Mouse (Mus musculus): Measurements from ENCODE around the gene Spin1. TPM values are rescaled to one million over a fixed set of nuclear protein-coding genes. Genes with fewer than 3 reads are reported as not detected.

The Spin1 gene
- total RNA-seq, 2 experiments from 2014 or later = 12.6 to 14.5 TPM

GRCm38 (mm10) chr13:51127906-51128305 lies 27.2 kb downstream of the Spin1 start:
- ATAC-seq (replicated peaks; ENCODE audit: low FRiP score, low TSS enrichment, poor library complexity, severe bottlenecking) = no peak

DNA sequence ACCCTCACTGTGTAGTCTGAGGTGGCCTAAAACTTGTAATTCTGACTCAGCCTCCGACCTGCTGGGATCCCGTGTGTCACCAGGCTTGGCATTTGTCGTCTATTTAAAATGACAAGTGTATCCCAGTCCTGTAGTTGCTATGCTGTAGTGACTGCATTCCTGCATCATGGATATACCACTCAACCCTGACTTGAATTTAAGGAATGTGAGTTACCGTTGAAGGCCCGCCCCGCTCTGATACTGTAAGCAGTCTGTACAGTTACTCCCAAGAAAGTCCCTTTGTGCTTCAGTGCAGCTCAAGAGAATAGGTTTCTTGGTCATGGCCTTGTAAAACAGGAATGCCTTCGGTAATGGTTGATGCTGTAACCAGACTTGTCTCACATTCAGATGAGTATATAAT lies 27.7 kb downstream of the Spin1 start:
- no peak for ATAC-seq (replicated peaks; ENCODE audit: low FRiP score, low TSS enrichment, poor library complexity, severe bottlenecking)

GRCm38 (mm10) chr13:51131179-51131578 lies 30.5 kb downstream of the Spin1 start:
- no peak for ATAC-seq (replicated peaks; ENCODE audit: low FRiP score, low TSS enrichment, poor library complexity, severe bottlenecking)

GRCm38 (mm10) chr13:51136315-51136714 lies 35.6 kb downstream of the Spin1 start:
- no peak for ATAC-seq (replicated peaks; ENCODE audit: low FRiP score, low TSS enrichment, poor library complexity, severe bottlenecking)

DNA sequence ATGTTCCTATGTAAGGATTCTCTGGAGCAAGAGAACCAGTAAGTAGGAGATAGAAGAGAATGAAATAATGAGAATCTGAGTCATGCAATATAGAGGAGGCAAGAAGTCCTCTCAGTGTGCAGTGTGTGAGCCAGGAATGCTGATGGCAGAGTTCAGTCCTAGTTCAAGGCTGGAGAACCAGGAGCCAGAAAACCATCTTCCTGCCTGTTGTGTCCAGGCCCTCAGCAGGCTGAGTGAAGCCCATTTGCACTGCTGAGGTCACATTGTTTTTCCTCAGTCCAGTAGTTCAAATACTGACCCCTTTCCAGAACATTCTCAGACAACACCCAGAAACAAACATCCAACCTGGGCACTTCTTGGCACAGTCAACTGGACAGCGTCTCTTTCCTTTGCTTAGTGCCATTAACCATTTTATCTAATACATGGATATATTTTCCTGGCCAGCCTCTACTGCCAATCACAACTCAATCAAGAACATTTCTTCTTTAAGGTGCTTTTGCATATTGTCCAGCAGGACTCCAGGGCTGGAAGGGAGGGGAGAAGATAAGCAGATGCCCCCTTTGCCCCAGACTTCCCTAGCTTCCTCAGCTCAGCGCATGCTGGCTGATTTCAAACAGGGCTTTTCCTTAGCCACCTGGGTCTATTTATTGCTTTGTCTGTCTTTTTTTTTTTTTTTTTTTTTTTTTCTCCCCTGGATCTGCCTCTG lies 36.5 kb downstream of the Spin1 start:
- no peak for ATAC-seq (replicated peaks; ENCODE audit: low FRiP score, low TSS enrichment, poor library complexity, severe bottlenecking)

- no peak for ATAC-seq (replicated peaks; ENCODE audit: low FRiP score, low TSS enrichment, poor library complexity, severe bottlenecking)
Measured at GRCm38 (mm10) chr13:51137702-51138031, 37.0 kb downstream of the Spin1 start.

DNA sequence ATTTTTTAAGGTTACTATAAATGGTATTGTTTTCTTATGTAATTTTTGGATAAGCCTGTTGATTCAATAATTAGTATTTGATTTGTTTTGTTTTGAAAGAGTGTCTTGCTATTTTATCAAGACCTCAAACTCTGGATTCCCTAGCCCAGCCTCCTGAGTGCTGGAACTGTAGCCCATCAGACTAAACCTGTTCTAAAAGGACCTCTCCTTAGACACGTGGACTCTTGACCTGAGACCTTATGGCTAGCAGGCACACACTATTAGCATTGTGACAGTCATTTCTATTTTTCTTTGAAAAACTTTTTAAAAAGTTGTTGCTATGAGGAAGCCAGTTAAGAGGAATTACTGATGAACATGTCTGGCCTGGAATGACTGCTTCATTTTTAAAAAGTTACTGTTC lies 46.4 kb downstream of the Spin1 start:
- ATAC-seq (replicated peaks; ENCODE audit: low FRiP score, low TSS enrichment, poor library complexity, severe bottlenecking) = no peak

- no peak for ATAC-seq (replicated peaks; ENCODE audit: low FRiP score, low TSS enrichment, poor library complexity, severe bottlenecking)
Measured at GRCm38 (mm10) chr13:51152966-51153669, 52.4 kb downstream of the Spin1 start.

DNA sequence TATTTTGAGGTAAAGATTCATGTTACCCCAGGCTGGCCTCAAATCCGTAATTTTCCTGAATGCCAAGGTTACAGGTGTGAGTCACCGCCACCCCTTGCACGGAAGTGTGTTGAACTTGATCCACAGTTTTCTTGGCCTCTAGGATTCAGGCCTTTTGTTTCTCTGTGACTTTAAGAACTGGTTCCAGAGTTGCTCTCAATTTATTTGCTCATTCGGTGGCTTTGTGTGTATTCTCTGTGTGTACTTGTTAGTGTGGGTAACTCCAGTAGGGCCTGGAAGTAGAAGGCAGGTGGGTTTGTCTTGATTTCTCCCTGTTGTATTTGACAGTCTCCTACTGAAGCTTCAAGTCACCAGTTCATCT lies 53.0 kb downstream of the Spin1 start:
- no peak for ATAC-seq (replicated peaks; ENCODE audit: low FRiP score, low TSS enrichment, poor library complexity, severe bottlenecking)

DNA sequence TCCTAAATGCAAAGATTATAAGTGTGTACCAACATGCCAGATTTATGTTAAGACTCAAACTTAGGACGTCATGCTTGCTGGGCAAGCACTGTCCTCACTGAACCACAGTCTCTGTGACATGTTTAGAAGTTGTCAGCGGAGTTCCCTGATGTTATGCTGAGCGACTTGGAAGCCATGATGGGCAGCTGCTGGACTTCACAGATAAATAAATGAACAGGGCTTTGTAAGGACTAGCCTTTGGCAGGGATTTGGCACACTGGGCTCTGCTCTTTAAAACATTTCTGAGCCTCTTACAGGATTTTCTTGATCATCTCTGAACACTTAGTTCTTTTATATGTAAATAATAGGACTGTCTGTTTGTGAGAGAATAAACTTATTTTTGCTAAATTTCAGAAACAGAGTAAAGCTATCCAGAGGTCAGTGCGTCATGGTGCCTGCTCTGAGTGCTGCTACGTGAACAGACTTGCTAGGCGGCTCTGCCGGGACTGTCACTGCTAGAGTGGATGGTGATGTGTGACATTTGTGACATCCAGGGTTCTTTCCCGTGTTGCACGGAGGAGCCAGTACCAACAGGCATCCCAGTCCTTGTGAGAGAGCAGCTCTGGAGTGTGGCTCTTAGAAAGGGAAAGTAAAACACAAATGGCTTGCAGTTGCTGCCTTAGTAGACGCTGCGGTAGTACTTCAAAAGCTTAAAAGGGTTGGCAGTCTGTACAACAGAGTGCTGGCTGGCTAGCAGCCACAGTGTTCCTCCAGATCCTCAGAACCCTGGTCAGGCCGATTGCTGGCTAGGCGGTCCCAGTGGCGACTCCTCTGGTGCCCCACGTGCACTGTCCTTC lies 54.7 kb downstream of the Spin1 start:
- ATAC-seq (replicated peaks; ENCODE audit: low FRiP score, low TSS enrichment, poor library complexity, severe bottlenecking) = no peak

- no peak for ATAC-seq (replicated peaks; ENCODE audit: low FRiP score, low TSS enrichment, poor library complexity, severe bottlenecking)
Measured at GRCm38 (mm10) chr13:51156014-51156386, 55.3 kb downstream of the Spin1 start.

DNA sequence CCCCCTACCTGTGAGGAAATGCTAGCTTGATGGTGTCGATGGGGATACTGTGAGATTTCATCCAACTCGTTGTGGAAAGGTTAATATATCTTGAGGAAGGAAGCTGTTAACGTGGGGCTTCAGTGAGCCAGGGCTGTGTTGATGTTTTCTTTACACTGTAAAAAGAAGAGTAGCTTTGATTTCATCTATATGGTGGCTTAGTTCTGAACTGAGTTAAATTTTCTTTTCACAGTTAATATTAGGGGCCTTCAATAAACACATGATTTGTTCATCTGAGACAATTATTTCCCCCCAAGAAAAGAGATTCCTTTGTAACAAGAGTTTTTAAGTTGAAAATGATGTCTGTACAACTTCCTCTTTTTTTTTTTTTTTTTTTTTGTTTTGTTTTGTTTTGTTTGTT lies 56.6 kb downstream of the Spin1 start:
- no peak for ATAC-seq (replicated peaks; ENCODE audit: low FRiP score, low TSS enrichment, poor library complexity, severe bottlenecking)

- no peak for ATAC-seq (replicated peaks; ENCODE audit: low FRiP score, low TSS enrichment, poor library complexity, severe bottlenecking)
Measured at GRCm38 (mm10) chr13:51161672-51162071, 61.0 kb downstream of the Spin1 start.

DNA sequence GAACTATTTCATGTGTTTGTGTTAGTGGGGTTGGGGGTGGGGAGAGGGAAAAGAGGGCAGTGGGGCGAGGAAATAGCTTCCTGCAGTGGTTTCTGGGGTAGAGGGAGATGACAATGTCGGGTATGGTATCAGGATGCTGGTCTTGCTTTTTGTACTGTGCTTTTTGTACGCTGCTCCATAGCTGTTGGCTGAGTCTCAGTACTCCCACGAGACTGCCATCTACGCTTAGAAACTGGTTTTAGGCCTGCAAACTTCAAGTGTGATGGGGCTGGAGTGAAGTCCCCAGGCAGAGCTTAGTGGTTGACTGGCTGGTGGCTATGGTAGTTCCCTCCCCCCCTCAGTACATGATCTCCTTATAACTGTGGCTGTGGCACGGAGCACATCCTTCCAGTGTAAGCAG lies 61.6 kb downstream of the Spin1 start:
- no peak for ATAC-seq (replicated peaks; ENCODE audit: low FRiP score, low TSS enrichment, poor library complexity, severe bottlenecking)

GRCm38 (mm10) chr13:51166711-51167110 lies 66.0 kb downstream of the Spin1 start:
- ATAC-seq (replicated peaks; ENCODE audit: low FRiP score, low TSS enrichment, poor library complexity, severe bottlenecking) = no peak

DNA sequence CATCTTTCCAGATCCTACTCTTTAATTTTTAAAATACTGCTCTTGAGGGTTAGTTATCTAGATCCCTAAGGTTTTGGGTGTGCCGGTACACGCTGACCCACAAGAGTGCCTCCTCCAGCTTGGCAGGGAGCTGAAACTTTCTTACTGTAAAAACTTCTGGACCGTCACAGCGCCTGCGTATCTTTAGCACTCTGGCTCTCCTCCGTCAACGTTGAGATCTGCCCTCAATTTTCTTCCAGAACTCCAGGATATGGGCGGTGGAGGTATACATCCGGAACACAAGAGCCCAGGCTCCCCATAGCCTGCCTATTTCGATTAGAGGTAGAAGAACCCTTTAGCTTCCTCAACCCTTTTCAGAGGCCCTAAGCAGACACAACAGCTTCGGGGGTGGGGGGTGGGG lies 69.5 kb downstream of the Spin1 start:
- no peak for ATAC-seq (replicated peaks; ENCODE audit: low FRiP score, low TSS enrichment, poor library complexity, severe bottlenecking)

DNA sequence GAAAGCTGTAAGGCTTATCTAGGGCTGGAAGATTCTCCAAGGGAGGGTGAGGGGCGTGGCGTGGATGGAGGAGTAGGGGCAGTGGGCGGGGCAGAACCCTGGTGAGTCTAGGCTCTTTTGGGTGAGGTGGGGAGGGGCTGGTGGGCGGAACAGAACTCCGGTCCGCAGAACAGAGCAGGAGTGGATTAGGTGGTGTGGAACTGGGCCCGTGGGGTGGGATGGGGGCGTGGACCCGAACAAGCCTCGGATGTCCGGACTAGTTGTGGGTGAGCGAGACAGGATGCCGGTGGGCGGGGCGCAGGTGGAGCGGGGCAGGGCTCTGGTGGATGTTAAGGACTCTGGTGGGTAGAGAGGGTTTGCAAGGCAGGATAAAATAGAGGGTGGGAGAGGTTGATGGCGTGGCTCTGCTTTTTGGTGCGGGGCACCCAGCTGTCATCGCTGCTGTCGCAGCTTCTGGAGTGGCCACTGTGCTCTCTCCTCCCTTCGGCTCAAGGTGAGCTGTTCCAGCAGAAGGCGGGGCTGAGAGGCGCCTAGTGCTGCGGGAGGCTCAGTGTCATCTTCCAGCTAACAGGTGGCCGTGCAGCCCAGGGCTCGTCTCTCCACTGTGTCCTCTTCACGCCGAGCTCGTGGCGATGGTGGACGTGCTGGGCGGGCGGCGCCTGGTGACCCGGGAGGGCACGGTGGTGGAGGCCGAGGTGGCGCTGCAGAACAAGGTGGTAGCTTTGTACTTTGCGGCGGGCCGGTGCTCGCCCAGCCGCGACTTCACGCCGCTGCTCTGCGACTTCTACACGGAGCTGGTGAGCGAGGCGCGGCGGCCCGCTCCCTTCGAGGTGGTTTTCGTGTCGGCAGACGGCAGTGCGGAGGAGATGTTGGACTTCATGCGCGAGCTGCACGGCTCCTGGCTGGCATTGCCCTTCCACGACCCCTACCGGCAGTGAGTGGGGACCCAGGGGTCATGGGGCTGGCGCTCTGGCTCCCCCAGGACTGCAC lies 70.3 kb downstream of the Spin1 start, which contains the start of gene Nxnl2:
Nxnl2 (plus strand) TSS at position 332 of the 990 bp plus-strand sequence.
- peak; percentile 66 for ATAC-seq (replicated peaks; ENCODE audit: low FRiP score, low TSS enrichment, poor library complexity, severe bottlenecking)

- ATAC-seq (replicated peaks; ENCODE audit: low FRiP score, low TSS enrichment, poor library complexity, severe bottlenecking) = no peak
Measured at GRCm38 (mm10) chr13:51172601-51173000, 71.9 kb downstream of the Spin1 start.

GRCm38 (mm10) chr13:51178932-51179331 lies 78.3 kb downstream of the Spin1 start:
- ATAC-seq (replicated peaks; ENCODE audit: low FRiP score, low TSS enrichment, poor library complexity, severe bottlenecking) = no peak

All from megakaryocyte-erythroid progenitor cell, adult 5-6 weeks (primary cell).